Mouse (Mus musculus): ENCODE measurements around the gene Tbl3. TPM values are rescaled to one million over a fixed set of nuclear protein-coding genes. Genes with fewer than 3 reads are reported as not detected.

Gene Tbl3
- polyA plus RNA-seq, 1 experiment from 2014 or later = 40.2 TPM

DNA sequence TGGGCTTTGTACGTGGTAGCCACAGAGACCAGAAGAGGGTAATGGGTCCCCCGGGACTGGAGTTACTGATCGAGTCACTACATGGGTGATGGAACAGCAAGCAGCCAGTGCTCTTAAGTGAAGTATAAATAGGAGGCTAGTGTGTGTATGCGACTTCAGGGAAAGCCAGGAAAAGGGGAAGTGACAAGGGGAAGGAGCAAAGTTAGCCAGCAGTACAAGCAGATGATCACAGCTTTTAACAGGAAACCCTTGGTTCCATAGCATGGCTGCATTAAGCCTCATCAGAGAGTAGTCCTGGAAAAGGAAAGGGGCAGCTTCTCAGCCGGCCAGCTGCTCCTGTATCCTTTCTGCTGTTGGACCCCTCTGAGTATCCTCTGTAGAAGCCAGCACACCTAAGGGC lies 15.1 kb downstream of the Tbl3 start:
- no peak for ATAC-seq (ENCODE audit: insufficient number of reproducible peaks, insufficient read depth, low FRiP score, low read depth)
- Histone ChIP-seq H3K9me3 (ENCODE audit: control insufficient read depth, low read length) (no peaks in the 10 kb centered on the region), H3K36me3 (ENCODE audit: control insufficient read depth, insufficient read depth, low read length) (peaks cover 23% of the 10 kb centered on the region), H3K9ac (ENCODE audit: low read length) (no peak overlapping the region), H3K27me3 (ENCODE audit: control insufficient read depth, insufficient read depth, low read length) (peaks cover 38% of the 10 kb centered on the region), H3K27ac (replicated peaks in 1 of 2; ENCODE audit: control insufficient read depth in 1 of 2, insufficient read depth in 1 of 2, low read depth in 2 of 2, low read length in 2 of 2) (no peak overlapping the region), H3K4me3 (ENCODE audit: control insufficient read depth in 1 of 2, insufficient read depth in 1 of 2, low read depth in 1 of 2, low read length in 2 of 2) (no peak overlapping the region), H3K4me2 (ENCODE audit: low read length) (no peak overlapping the region), H3K4me1 (ENCODE audit: control insufficient read depth in 2 of 2, insufficient read depth in 2 of 2, low read length in 2 of 2) (peaks cover 3 to 25% of the 10 kb centered on the region in 2 experiments; a peak in 3 of 4 replicates)
- WGBS = 81% methylated on average over 5 of the region's 5 CpGs

DNA sequence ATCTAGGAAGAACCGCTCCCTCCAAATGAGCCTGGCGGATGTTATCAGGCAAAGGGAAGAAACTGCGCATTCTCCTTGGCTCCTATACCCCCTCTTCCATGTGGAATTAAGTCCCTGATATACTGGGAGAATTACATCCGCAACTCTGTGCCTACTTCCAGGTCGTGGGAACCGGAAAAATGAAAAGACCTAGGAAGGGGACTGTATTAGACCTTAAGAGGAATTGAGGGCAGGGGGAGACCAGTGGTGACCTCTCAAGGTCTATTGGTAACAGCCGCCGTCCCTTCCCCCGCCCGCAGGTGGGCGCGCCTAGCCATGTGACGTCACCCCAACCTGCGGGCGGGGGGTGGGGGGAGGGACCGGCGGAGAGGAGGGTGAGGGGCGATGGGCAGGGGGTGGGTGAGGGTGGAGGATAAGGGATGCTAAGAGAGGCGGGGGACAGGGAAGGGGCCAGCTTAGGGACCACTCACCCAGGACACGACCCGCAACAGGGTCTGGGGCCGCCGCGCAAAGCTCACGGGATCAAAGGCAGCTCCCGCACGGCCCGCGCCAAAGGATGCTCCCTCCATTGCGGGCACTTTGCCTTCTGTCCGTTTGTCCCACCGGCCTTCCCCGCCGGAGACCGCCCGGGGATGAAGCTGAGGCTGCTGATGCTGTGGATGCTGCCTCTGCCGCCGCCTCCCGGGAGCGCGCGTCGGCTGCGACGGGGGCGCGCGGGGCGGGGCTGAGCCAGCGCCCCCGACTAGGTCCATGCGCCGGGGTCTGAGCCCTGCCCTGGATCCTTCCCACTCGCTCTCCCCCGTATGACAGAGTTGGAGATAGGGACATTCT lies 18.0 kb downstream of the Tbl3 start, which contains the start of gene Syngr3:
Gene Syngr3, minus strand, starts transcription at position 705 of the 831 bp plus-strand sequence.
- peak within 1 kb of the TSS; percentile 50 to 56 for H3K4me3 ChIP-seq (ENCODE audit: control insufficient read depth in 1 of 2, insufficient read depth in 1 of 2, low read depth in 1 of 2, low read length in 2 of 2)
- H3K4me1 ChIP-seq (ENCODE audit: control insufficient read depth in 2 of 2, insufficient read depth in 2 of 2, low read length in 2 of 2) = peaks cover 6 to 16% of the 10 kb centered on the region in 2 experiments; a peak in 3 of 4 replicates
- peak within 1 kb of the TSS; percentile 59 for H3K9ac ChIP-seq (ENCODE audit: low read length)
- H3K27ac ChIP-seq (replicated peaks in 1 of 2; ENCODE audit: control insufficient read depth in 1 of 2, insufficient read depth in 1 of 2, low read depth in 2 of 2, low read length in 2 of 2) = no peak within 1 kb of the TSS
- no peak for ATAC-seq (ENCODE audit: insufficient number of reproducible peaks, insufficient read depth, low FRiP score, low read depth)
- WGBS = under 1% methylated on average over 54 of the region's 55 CpGs
- peak within 1 kb of the TSS; percentile 86 for H3K4me2 ChIP-seq (ENCODE audit: low read length)
- H3K27me3 ChIP-seq (ENCODE audit: control insufficient read depth, insufficient read depth, low read length) = peaks cover 45% of the 10 kb centered on the region
- H3K9me3 ChIP-seq (ENCODE audit: control insufficient read depth, low read length) = no peaks in the 10 kb centered on the region
- peaks cover 22% of the 10 kb centered on the region for H3K36me3 ChIP-seq (ENCODE audit: control insufficient read depth, insufficient read depth, low read length)

GRCm38 (mm10) chr17:24687599-24687998 lies 19.9 kb downstream of the Tbl3 start:
- Histone ChIP-seq H3K27me3 (ENCODE audit: control insufficient read depth, insufficient read depth, low read length) (peaks cover 45% of the 10 kb centered on the region), H3K36me3 (ENCODE audit: control insufficient read depth, insufficient read depth, low read length) (peaks cover 8% of the 10 kb centered on the region), H3K9ac (ENCODE audit: low read length) (peak overlapping the region; percentile 38; the same call in 1 of the 2 replicates), H3K4me1 (ENCODE audit: control insufficient read depth in 2 of 2, insufficient read depth in 2 of 2, low read length in 2 of 2) (peaks cover 6 to 16% of the 10 kb centered on the region in 2 experiments; a peak in 3 of 4 replicates), H3K4me3 (ENCODE audit: control insufficient read depth in 1 of 2, insufficient read depth in 1 of 2, low read depth in 1 of 2, low read length in 2 of 2) (peak overlapping the region; percentile 30 to 35), H3K9me3 (ENCODE audit: control insufficient read depth, low read length) (no peaks in the 10 kb centered on the region), H3K4me2 (ENCODE audit: low read length) (peak overlapping the region; percentile 62), H3K27ac (replicated peaks in 1 of 2; ENCODE audit: control insufficient read depth in 1 of 2, insufficient read depth in 1 of 2, low read depth in 2 of 2, low read length in 2 of 2) (no peak overlapping the region)
- ATAC-seq (ENCODE audit: insufficient number of reproducible peaks, insufficient read depth, low FRiP score, low read depth) = no peak
- WGBS = 21% methylated on average over 23 of the region's 23 CpGs

DNA sequence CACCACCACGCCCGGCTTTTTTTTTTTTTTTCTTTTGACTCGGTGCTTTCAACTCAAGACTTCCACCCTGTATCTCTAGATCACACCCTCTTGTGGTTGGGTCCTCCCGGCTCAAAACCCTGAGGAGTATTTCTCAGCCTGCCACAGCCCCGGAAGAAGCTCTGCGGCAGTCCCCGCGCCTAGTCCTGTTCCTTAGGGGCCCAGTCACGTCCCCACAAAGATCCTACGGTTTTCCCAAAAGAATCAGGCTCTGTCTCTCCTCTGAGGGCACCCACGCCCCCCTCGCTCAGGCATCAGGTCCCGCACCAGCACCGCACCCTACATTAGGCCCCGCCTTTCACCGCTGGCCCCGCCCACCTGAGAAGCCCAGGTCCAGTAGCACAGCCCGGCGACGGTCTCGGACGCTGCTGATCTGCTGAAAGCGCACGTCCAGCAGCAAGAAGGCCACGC lies 20.3 kb downstream of the Tbl3 start:
- Histone ChIP-seq H3K4me3 (ENCODE audit: control insufficient read depth in 1 of 2, insufficient read depth in 1 of 2, low read depth in 1 of 2, low read length in 2 of 2) (peak overlapping the region; percentile 30 to 35), H3K27ac (replicated peaks in 1 of 2; ENCODE audit: control insufficient read depth in 1 of 2, insufficient read depth in 1 of 2, low read depth in 2 of 2, low read length in 2 of 2) (no peak overlapping the region), H3K4me1 (ENCODE audit: control insufficient read depth in 2 of 2, insufficient read depth in 2 of 2, low read length in 2 of 2) (peaks cover 6 to 16% of the 10 kb centered on the region in 2 experiments; a peak in 3 of 4 replicates), H3K4me2 (ENCODE audit: low read length) (peak overlapping the region; percentile 62), H3K36me3 (ENCODE audit: control insufficient read depth, insufficient read depth, low read length) (peaks cover 8% of the 10 kb centered on the region), H3K9ac (ENCODE audit: low read length) (peak overlapping the region; percentile 38; the same call in 1 of the 2 replicates), H3K9me3 (ENCODE audit: control insufficient read depth, low read length) (no peaks in the 10 kb centered on the region), H3K27me3 (ENCODE audit: control insufficient read depth, insufficient read depth, low read length) (peaks cover 45% of the 10 kb centered on the region)
- 2% methylated on average over 23 of the region's 25 CpGs for WGBS
- ATAC-seq (ENCODE audit: insufficient number of reproducible peaks, insufficient read depth, low FRiP score, low read depth) = peak; percentile 37; the same call in 1 of the 2 replicates

- 28% methylated on average over 16 of the region's 16 CpGs for WGBS
- Histone ChIP-seq H3K9ac (ENCODE audit: low read length) (no peak overlapping the region), H3K27ac (replicated peaks in 1 of 2; ENCODE audit: control insufficient read depth in 1 of 2, insufficient read depth in 1 of 2, low read depth in 2 of 2, low read length in 2 of 2) (no peak overlapping the region), H3K4me2 (ENCODE audit: low read length) (peak overlapping the region; percentile 46), H3K4me1 (ENCODE audit: control insufficient read depth in 2 of 2, insufficient read depth in 2 of 2, low read length in 2 of 2) (peaks cover 6 to 16% of the 10 kb centered on the region in 2 experiments; a peak in 3 of 4 replicates), H3K36me3 (ENCODE audit: control insufficient read depth, insufficient read depth, low read length) (peaks cover 11% of the 10 kb centered on the region), H3K27me3 (ENCODE audit: control insufficient read depth, insufficient read depth, low read length) (peaks cover 45% of the 10 kb centered on the region), H3K9me3 (ENCODE audit: control insufficient read depth, low read length) (no peaks in the 10 kb centered on the region), H3K4me3 (ENCODE audit: control insufficient read depth in 1 of 2, insufficient read depth in 1 of 2, low read depth in 1 of 2, low read length in 2 of 2) (peak overlapping the region in 1 of 2 experiments; percentile 14; a peak in 1 of 4 replicates)
- ATAC-seq (ENCODE audit: insufficient number of reproducible peaks, insufficient read depth, low FRiP score, low read depth) = no peak
These were observed 20.9 kb downstream of the Tbl3 start for GRCm38 (mm10) chr17:24686514-24686913.

DNA sequence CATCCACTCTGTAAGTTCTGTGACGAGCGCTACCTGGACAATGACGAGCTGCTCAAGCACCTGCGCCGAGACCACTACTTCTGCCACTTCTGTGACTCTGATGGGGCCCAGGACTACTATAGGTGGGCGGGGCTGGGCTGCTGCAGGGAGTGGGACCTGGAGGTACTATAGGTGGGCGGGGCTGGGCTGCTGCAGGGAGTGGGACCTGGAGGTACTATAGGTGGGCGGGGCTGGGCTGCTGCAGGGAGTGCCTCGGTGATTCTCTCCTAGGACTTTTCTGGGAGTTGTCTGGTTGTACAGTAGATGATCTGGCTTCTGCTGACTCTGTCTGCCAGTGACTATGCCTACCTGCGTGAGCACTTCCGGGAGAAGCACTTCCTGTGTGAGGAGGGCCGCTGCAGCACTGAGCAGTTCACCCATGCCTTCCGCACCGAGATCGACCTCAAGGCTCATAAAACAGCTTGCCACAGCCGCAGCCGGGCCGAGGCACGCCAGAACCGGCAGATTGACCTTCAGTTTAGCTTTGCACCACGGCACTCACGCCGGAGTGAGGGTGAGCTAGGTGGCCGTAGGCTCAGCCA lies 29.9 kb downstream of the Tbl3 start:
- Histone ChIP-seq H3K27ac (replicated peaks in 1 of 2; ENCODE audit: control insufficient read depth in 1 of 2, insufficient read depth in 1 of 2, low read depth in 2 of 2, low read length in 2 of 2) (no peak overlapping the region), H3K9ac (ENCODE audit: low read length) (no peak overlapping the region), H3K4me3 (ENCODE audit: control insufficient read depth in 1 of 2, insufficient read depth in 1 of 2, low read depth in 1 of 2, low read length in 2 of 2) (no peak overlapping the region), H3K4me1 (ENCODE audit: control insufficient read depth in 2 of 2, insufficient read depth in 2 of 2, low read length in 2 of 2) (peaks cover 4 to 11% of the 10 kb centered on the region in 2 experiments), H3K36me3 (ENCODE audit: control insufficient read depth, insufficient read depth, low read length) (peaks cover 61% of the 10 kb centered on the region), H3K4me2 (ENCODE audit: low read length) (no peak overlapping the region), H3K27me3 (ENCODE audit: control insufficient read depth, insufficient read depth, low read length) (no peaks in the 10 kb centered on the region), H3K9me3 (ENCODE audit: control insufficient read depth, low read length) (no peaks in the 10 kb centered on the region)
- no peak for ATAC-seq (ENCODE audit: insufficient number of reproducible peaks, insufficient read depth, low FRiP score, low read depth)
- 92% methylated on average over 24 of the region's 24 CpGs for WGBS

DNA sequence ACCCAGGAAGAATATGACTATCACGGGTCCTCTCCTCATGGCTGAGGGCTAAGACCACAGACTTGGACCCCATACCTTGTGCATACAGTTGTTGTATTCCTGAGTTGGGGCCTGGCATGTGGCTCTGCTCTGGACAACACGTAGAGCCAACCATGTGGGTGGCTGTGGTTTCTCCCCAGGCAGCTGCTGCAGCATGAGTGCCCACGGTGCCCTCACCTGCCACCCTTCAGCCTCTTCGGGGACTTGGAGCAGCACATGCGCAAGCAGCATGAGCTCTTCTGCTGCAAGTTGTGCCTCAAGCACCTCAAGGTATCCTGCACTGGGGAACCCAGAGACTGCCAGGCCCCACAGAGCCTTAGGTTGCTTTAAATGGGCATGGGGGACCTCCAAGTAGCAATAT lies 30.6 kb downstream of the Tbl3 start:
- ATAC-seq (ENCODE audit: insufficient number of reproducible peaks, insufficient read depth, low FRiP score, low read depth) = no peak
- no peak overlapping the region for H3K4me3 ChIP-seq (ENCODE audit: control insufficient read depth in 1 of 2, insufficient read depth in 1 of 2, low read depth in 1 of 2, low read length in 2 of 2)
- no peaks in the 10 kb centered on the region for H3K27me3 ChIP-seq (ENCODE audit: control insufficient read depth, insufficient read depth, low read length)
- H3K9me3 ChIP-seq (ENCODE audit: control insufficient read depth, low read length) = no peaks in the 10 kb centered on the region
- no peak overlapping the region for H3K4me2 ChIP-seq (ENCODE audit: low read length)
- peaks cover 54% of the 10 kb centered on the region for H3K36me3 ChIP-seq (ENCODE audit: control insufficient read depth, insufficient read depth, low read length)
- WGBS = 97% methylated on average over 5 of the region's 5 CpGs
- H3K9ac ChIP-seq (ENCODE audit: low read length) = no peak overlapping the region
- H3K27ac ChIP-seq (replicated peaks in 1 of 2; ENCODE audit: control insufficient read depth in 1 of 2, insufficient read depth in 1 of 2, low read depth in 2 of 2, low read length in 2 of 2) = no peak overlapping the region
- peaks cover 10 to 17% of the 10 kb centered on the region in 2 experiments for H3K4me1 ChIP-seq (ENCODE audit: control insufficient read depth in 2 of 2, insufficient read depth in 2 of 2, low read length in 2 of 2)

Data from heart, embryonic 14.5 days (tissue).